Mouse (Mus musculus): Measurements from ENCODE around the gene Skap1.

The Skap1 gene

DNA sequence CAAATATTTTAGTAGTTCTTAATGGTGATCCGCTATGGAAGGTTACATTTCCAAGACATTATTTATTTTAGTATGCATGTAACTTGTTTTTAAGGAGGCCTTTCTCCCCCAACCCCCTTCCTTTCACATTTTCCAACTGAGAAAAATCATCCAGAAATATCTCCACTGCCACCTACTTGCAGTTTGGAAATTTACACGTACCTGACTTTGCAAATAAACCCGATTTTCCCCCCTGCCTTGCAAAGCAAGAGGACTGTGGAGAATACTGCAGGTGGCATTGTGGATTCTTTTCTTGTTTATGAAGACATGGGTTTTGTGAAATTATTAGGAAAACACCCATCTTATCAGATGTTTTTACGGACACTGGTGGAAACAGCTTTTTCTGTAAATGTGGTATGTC is 160.0 kb downstream of the Skap1 start:
- H3K36me3 ChIP-seq (ENCODE audit: insufficient read depth, low read length) = no peaks in the 10 kb centered on the region
- TF ChIP-seq POU5F1 (IDR thresholded peaks at IDR 0.05; ENCODE audit: borderline replicate concordance, low read length) = no peak
- no peak for TF ChIP-seq NANOG (IDR thresholded peaks at IDR 0.05; ENCODE audit: borderline replicate concordance, low read length)
- TF ChIP-seq CTCF (conservative IDR thresholded peaks at IDR 0.05; ENCODE audit: low read length) = no peak
- no peak overlapping the region for H3K4me3 ChIP-seq (replicated peaks; ENCODE audit: low read length)

DNA sequence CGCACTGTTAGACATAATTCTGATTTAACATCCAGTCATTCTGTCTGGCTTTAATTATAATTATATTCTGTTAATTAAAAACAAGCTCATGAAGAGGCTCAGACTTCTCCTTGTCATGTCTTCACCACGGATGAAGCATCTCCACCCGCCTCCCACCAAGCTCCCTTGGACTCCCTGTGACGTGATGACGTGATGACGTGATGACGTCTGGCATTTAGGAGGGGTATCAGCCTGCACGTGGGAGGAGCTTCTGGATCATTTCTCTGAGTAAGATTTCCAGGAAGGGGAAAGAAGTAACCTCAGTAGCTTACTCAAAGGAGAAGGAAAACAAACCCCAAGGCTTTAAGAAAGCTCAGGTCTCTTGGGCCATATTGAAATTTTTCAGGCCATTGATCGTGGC is 165.4 kb downstream of the Skap1 start:
- Histone ChIP-seq H3K4me3 (replicated peaks; ENCODE audit: low read length) (no peak overlapping the region), H3K27me3 (ENCODE audit: insufficient read depth, low read length) (no peaks in the 10 kb centered on the region), H3K9me3 (ENCODE audit: low read length) (no peaks in the 10 kb centered on the region), H3K4me1 (replicated peaks; ENCODE audit: low read depth, low read length) (no peaks in the 10 kb centered on the region), H3K36me3 (ENCODE audit: insufficient read depth, low read length) (no peaks in the 10 kb centered on the region)
- TF ChIP-seq POU5F1 (IDR thresholded peaks at IDR 0.05; ENCODE audit: borderline replicate concordance, low read length) (no peak), CTCF (conservative IDR thresholded peaks at IDR 0.05; ENCODE audit: low read length) (no peak), NANOG (IDR thresholded peaks at IDR 0.05; ENCODE audit: borderline replicate concordance, low read length) (no peak)

More for the DNA sequence above, 160.0 kb downstream of the Skap1 start:
- H3K4me1 ChIP-seq (replicated peaks; ENCODE audit: low read depth, low read length) = peaks cover 24% of the 10 kb centered on the region
- no peaks in the 10 kb centered on the region for H3K9me3 ChIP-seq (ENCODE audit: low read length)
- H3K27me3 ChIP-seq (ENCODE audit: insufficient read depth, low read length) = no peaks in the 10 kb centered on the region

DNA sequence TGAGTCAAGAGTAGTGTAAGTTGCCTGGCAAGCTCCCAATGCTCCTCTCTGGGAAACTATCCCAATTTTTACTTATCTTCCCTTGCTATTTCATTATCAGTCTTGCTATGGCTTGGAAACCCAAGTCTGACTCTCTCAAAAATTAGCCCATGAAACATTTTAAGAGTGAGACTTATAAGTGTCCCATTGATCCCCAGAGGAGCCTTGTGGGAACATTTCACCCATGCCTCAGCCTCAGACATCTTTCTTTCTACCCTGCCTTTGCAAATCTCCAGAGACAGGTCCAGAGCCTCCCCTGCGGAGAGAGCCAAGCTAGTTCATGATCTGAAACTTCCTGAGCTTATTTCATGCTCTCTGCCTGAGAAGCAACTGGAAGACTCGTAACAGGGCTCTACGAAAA is 167.1 kb downstream of the Skap1 start:
- TF ChIP-seq NANOG (IDR thresholded peaks at IDR 0.05; ENCODE audit: borderline replicate concordance, low read length) = no peak
- TF ChIP-seq POU5F1 (IDR thresholded peaks at IDR 0.05; ENCODE audit: borderline replicate concordance, low read length) = no peak
- no peak for TF ChIP-seq CTCF (conservative IDR thresholded peaks at IDR 0.05; ENCODE audit: low read length)
- no peaks in the 10 kb centered on the region; the same call in 1 of the 2 replicates for H3K27me3 ChIP-seq (ENCODE audit: insufficient read depth, low read length)
- no peaks in the 10 kb centered on the region for H3K4me1 ChIP-seq (replicated peaks; ENCODE audit: low read depth, low read length)
- no peaks in the 10 kb centered on the region for H3K9me3 ChIP-seq (ENCODE audit: low read length)
- H3K36me3 ChIP-seq (ENCODE audit: insufficient read depth, low read length) = no peaks in the 10 kb centered on the region
- no peak overlapping the region for H3K4me3 ChIP-seq (replicated peaks; ENCODE audit: low read length)

DNA sequence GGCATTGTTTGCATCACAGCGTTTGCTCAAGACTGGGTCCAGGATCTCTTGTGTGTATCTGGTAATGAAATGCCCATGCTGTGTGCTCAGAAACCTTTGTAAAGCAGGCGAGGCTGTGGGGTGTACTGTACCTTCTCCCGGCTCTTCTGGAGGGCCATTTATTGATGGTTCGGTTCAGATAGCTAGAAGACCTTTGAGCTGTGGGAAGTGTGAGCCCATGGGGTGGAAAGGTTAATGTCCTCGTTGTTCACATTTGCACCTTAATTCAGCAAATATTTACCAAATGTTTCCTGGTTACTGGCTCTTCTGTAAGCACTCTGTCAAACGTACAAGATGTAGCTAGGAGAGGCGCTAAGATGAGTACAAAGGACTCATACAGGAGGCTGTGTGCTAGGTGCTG is 173.5 kb downstream of the Skap1 start:
- no peak overlapping the region for H3K4me3 ChIP-seq (replicated peaks; ENCODE audit: low read length)
- H3K9me3 ChIP-seq (ENCODE audit: low read length) = no peaks in the 10 kb centered on the region
- 0 out of 2 replicates have a peak, but pooled peaks cover 2% of the 10 kb centered on the region for H3K4me1 ChIP-seq (replicated peaks; ENCODE audit: low read depth, low read length)
- TF ChIP-seq CTCF (conservative IDR thresholded peaks at IDR 0.05; ENCODE audit: low read length) (no peak), NANOG (IDR thresholded peaks at IDR 0.05; ENCODE audit: borderline replicate concordance, low read length) (no peak), POU5F1 (IDR thresholded peaks at IDR 0.05; ENCODE audit: borderline replicate concordance, low read length) (no peak)
- H3K36me3 ChIP-seq (ENCODE audit: insufficient read depth, low read length) = no peaks in the 10 kb centered on the region
- H3K27me3 ChIP-seq (ENCODE audit: insufficient read depth, low read length) = peaks cover 16% of the 10 kb centered on the region

DNA sequence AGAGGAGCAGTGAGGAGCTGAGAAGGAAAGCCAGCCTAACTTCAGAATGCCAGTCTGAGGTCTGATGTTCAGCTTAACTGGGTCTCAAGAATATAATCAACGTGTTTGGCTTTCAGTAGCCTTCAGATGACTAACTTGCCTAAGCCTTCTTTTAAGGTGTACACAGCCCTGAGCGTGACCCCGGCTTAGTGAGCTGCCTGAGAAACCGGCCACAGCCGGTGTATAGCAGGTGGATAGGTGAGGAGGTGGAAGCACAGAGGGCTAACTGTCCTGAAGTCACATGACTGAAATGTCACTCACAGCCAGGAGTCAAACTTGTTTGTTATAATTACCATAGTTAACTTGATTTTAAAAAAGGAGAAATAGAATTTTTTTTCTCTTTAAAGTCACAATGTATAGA is 175.4 kb downstream of the Skap1 start:
- Histone ChIP-seq H3K9me3 (ENCODE audit: low read length) (no peaks in the 10 kb centered on the region), H3K4me1 (replicated peaks; ENCODE audit: low read depth, low read length) (0 out of 2 replicates have a peak, but pooled peaks cover 2% of the 10 kb centered on the region), H3K36me3 (ENCODE audit: insufficient read depth, low read length) (no peaks in the 10 kb centered on the region), H3K27me3 (ENCODE audit: insufficient read depth, low read length) (peaks cover 16% of the 10 kb centered on the region), H3K4me3 (replicated peaks; ENCODE audit: low read length) (no peak overlapping the region)
- TF ChIP-seq CTCF (conservative IDR thresholded peaks at IDR 0.05; ENCODE audit: low read length) = no peak
- no peak for TF ChIP-seq POU5F1 (IDR thresholded peaks at IDR 0.05; ENCODE audit: borderline replicate concordance, low read length)
- TF ChIP-seq NANOG (IDR thresholded peaks at IDR 0.05; ENCODE audit: borderline replicate concordance, low read length) = no peak

DNA sequence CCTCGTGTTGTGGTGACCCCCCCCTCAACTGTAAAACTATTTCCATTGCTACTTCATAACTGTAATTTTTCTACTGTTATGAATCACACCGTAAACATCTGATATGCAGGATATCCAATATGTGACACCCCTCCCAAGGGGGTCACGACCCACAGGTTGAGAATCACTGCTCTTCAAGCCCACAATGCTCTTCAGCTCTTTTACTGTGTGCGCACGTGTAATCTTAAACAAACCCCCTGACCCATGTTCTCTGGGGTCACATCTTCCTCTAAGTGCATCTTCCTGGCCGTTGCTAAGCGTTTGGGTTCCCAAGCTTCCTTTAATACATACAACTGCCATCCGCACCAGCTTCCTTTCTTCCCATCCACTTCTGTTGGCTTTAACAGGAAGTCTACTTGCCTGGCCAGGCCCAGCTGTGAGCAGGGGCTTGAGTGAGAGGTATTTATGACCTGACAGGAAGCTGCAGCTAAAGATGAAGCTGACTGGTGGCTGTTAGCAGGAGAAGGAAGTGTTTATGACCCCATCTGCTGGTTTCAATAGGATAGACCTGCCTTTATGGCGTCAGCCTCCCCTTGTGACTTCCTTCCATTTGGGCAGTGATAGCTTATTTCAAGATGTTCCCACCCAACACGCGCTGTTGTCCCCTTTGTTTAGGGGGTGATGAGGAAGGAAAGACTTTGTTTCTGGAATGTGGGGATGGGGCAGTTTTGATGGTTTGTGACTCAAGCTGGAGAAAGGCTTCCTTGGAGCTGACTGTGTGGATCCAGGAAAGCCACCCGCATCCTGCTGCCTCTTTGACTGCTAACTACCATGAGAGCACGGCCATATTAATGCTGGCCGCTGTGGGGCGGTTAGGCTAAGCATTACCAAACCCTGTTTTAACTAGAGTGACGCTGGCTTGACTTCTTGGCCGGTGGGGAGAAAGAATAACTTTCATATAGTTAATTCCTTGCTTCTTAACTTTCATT is 178.1 kb downstream of the Skap1 start:
- H3K36me3 ChIP-seq (ENCODE audit: insufficient read depth, low read length) = no peaks in the 10 kb centered on the region
- peaks cover 15% of the 10 kb centered on the region for H3K27me3 ChIP-seq (ENCODE audit: insufficient read depth, low read length)
- no peak overlapping the region for H3K4me3 ChIP-seq (replicated peaks; ENCODE audit: low read length)
- H3K4me1 ChIP-seq (replicated peaks; ENCODE audit: low read depth, low read length) = peaks cover 6% of the 10 kb centered on the region; the same call in 1 of the 2 replicates
- no peaks in the 10 kb centered on the region for H3K9me3 ChIP-seq (ENCODE audit: low read length)
- TF ChIP-seq NANOG (IDR thresholded peaks at IDR 0.05; ENCODE audit: borderline replicate concordance, low read length) (no peak), CTCF (conservative IDR thresholded peaks at IDR 0.05; ENCODE audit: low read length) (no peak), POU5F1 (IDR thresholded peaks at IDR 0.05; ENCODE audit: borderline replicate concordance, low read length) (no peak)

GRCm38 (mm10) chr11:96644969-96645368 is 180.6 kb downstream of the Skap1 start:
- no peaks in the 10 kb centered on the region; the same call in 1 of the 2 replicates for H3K27me3 ChIP-seq (ENCODE audit: insufficient read depth, low read length)
- no peaks in the 10 kb centered on the region for H3K9me3 ChIP-seq (ENCODE audit: low read length)
- H3K4me3 ChIP-seq (replicated peaks; ENCODE audit: low read length) = no peak overlapping the region
- H3K4me1 ChIP-seq (replicated peaks; ENCODE audit: low read depth, low read length) = peaks cover 8% of the 10 kb centered on the region
- TF ChIP-seq CTCF (conservative IDR thresholded peaks at IDR 0.05; ENCODE audit: low read length) (no peak), POU5F1 (IDR thresholded peaks at IDR 0.05; ENCODE audit: borderline replicate concordance, low read length) (no peak), NANOG (IDR thresholded peaks at IDR 0.05; ENCODE audit: borderline replicate concordance, low read length) (no peak)
- H3K36me3 ChIP-seq (ENCODE audit: insufficient read depth, low read length) = no peaks in the 10 kb centered on the region

GRCm38 (mm10) chr11:96645538-96646037 is 181.2 kb downstream of the Skap1 start:
- Histone ChIP-seq H3K4me3 (replicated peaks; ENCODE audit: low read length) (no peak overlapping the region), H3K27me3 (ENCODE audit: insufficient read depth, low read length) (no peaks in the 10 kb centered on the region; the same call in 1 of the 2 replicates), H3K4me1 (replicated peaks; ENCODE audit: low read depth, low read length) (peaks cover 8% of the 10 kb centered on the region), H3K9me3 (ENCODE audit: low read length) (no peaks in the 10 kb centered on the region), H3K36me3 (ENCODE audit: insufficient read depth, low read length) (no peaks in the 10 kb centered on the region)
- no peak for TF ChIP-seq NANOG (IDR thresholded peaks at IDR 0.05; ENCODE audit: borderline replicate concordance, low read length)
- no peak for TF ChIP-seq POU5F1 (IDR thresholded peaks at IDR 0.05; ENCODE audit: borderline replicate concordance, low read length)
- TF ChIP-seq CTCF (conservative IDR thresholded peaks at IDR 0.05; ENCODE audit: low read length) = no peak

All from E14TG2a.4 (cell line).